Mouse (Mus musculus) embryonic facial prominence, embryonic 11.5 days (tissue): ENCODE data around the gene Olfr12. TPM values are rescaled to one million over a fixed set of nuclear protein-coding genes. Genes with fewer than 3 reads are reported as not detected.

Experiments used
- ATAC-seq: fragments of 200-750 bp; cut with Nextera tagmentation; replicated peaks from 2 replicates; pipeline ENCODE4 v1.8.0; 2017; ENCODE audit warnings: low read depth; ENCODE audit not compliant: insufficient number of reproducible peaks, low FRiP score, low TSS enrichment
- DNase-seq: peaks from one replicate; pipeline ENCODE4 v3.0.0-alpha.2; 2015; ENCODE audit warnings: low spot score
- H3K27ac ChIP-seq: fragments of 300-500 bp; sonication (generic); replicated peaks from 2 replicates; pipeline ENCODE4 v1.5.1; 2014; ENCODE audit warnings: mild to moderate bottlenecking, low read depth, low read length, control low read depth
- H3K27me3 ChIP-seq: fragments of 300-500 bp; sonication (generic); 2 replicates; pipeline ENCODE4 v1.6.1; 2014; ENCODE audit warnings: mild to moderate bottlenecking, low read length, moderate library complexity, mixed read lengths; ENCODE audit not compliant: control insufficient read depth, insufficient read depth
- H3K36me3 ChIP-seq: fragments of 300-500 bp; sonication (generic); replicated peaks from 2 replicates; pipeline ENCODE4 v1.6.1; 2014; ENCODE audit warnings: low read depth, mild to moderate bottlenecking, low read length, moderate library complexity, mixed read lengths; ENCODE audit not compliant: control insufficient read depth, insufficient read depth
- H3K4me1 ChIP-seq: fragments of 300-500 bp; sonication (generic); 2 replicates; pipeline ENCODE4 v1.6.1; 2014; ENCODE audit warnings: low read length, mixed read lengths; ENCODE audit not compliant: control insufficient read depth, insufficient read depth
- H3K4me2 ChIP-seq: fragments of 300-500 bp; sonication (generic); 2 replicates; pipeline ENCODE4 v1.6.1; 2014; ENCODE audit warnings: low read depth, mild to moderate bottlenecking, control low read depth, low read length, moderate library complexity
- H3K4me3 ChIP-seq: fragments of 300-500 bp; sonication (generic); 2 replicates; pipeline ENCODE4 v1.5.1; 2014; ENCODE audit warnings: low read depth, low read length, control low read depth
- H3K9ac ChIP-seq: fragments of 300-500 bp; sonication (generic); replicated peaks from 2 replicates; pipeline ENCODE4 v1.6.1; 2014; ENCODE audit warnings: mild to moderate bottlenecking, control low read depth, low read length
- H3K9me3 ChIP-seq: fragments of 300-500 bp; sonication (generic); replicated peaks from 2 replicates; pipeline ENCODE4 v1.6.1; 2016; ENCODE audit warnings: mild to moderate bottlenecking, low read length, inconsistent platforms, mixed read lengths; ENCODE audit not compliant: control insufficient read depth
- WGBS: fragments of 180-500 bp; shearing (Covaris S2); extraction: QIAGEN DNeasy Blood & Tissue Kit; methylation state at CpG from one replicate; pipeline ENCODE4 v1.1.7; 2014; 5-methylcytosine and 5-hydroxymethylcytosine counted together
- polyA plus RNA-seq: library from polyadenylated mRNA; unstranded; fragments of >200 nt; fragmentation: Nextera tagmentation; extraction: Ambion mirVana; gene quantifications from 2 replicates; pipeline ENCODE4 v1.2.1, GENCODE M21; 2014

The Olfr12 gene
- polyA plus RNA-seq, 1 experiment from 2014 or later, result not detected

- Histone ChIP-seq H3K36me3 (no peaks in the 10 kb centered on the region), H3K9ac (no peak overlapping the region), H3K9me3 (no peaks in the 10 kb centered on the region), H3K4me2 (no peak overlapping the region), H3K27ac (no peak overlapping the region), H3K4me3 (no peak overlapping the region), H3K27me3 (no peaks in the 10 kb centered on the region), H3K4me1 (no peaks in the 10 kb centered on the region)
- ATAC-seq, result no peak
- DNase-seq, result no peak
- 83% methylated on average over 4 of the region's 4 CpGs for WGBS
Observed at GRCm38 (mm10) chr1:92671326-92671725, 53.7 kb downstream of the Olfr12 start.

Other genes with a start within 250 kb of the Olfr12 start
- 275 and 332 TPM in 2 replicates for gene Ndufa10, start 143.9 kb upstream of the Olfr12 start, polyA plus RNA-seq
- not detected in 2 replicates for gene Olfr1416, start 132.7 kb upstream of the Olfr12 start, polyA plus RNA-seq
- gene Olfr1415, start 121.7 kb upstream of the Olfr12 start, polyA plus RNA-seq, result not detected in 2 replicates
- gene Olfr1414, start 99.1 kb upstream of the Olfr12 start, polyA plus RNA-seq, result 0.22 TPM in 1 of 2 replicates, not detected in the other
- gene Olfr1413, start 46.5 kb upstream of the Olfr12 start, polyA plus RNA-seq, result not detected in 2 replicates
- gene Olfr1412, start 32.0 kb upstream of the Olfr12 start, polyA plus RNA-seq, result not detected in 2 replicates
- not detected in 2 replicates for gene Olfr1411, start 23.4 kb upstream of the Olfr12 start, polyA plus RNA-seq
- not detected in 2 replicates for gene Olfr1410, start 12.0 kb upstream of the Olfr12 start, polyA plus RNA-seq
- gene Cops9, start 24.2 kb downstream of the Olfr12 start, polyA plus RNA-seq, result 307 and 343 TPM in 2 replicates
- gene Otos, start 31.1 kb downstream of the Olfr12 start, polyA plus RNA-seq, result 0.25 TPM in 1 of 2 replicates, not detected in the other
- gene Gpc1, start 213.9 kb downstream of the Olfr12 start, polyA plus RNA-seq, result 37.7 and 41.9 TPM in 2 replicates